Comparison of ENCODE assay signal across 31 mouse cellular contexts in genomic region chr10:108060554-108060953, GRCm38 (mm10).
DNase-seq lines count a peak whose midpoint lies in the region; ATAC-seq and TF ChIP-seq lines count a peak whose summit lies in the region.
"Had no signal": no experiment of that assay in that cellular context is flagged by ENCODE, and none has a peak within 500 bp of the region (broad histone marks: within the 10 kb centered on the region; RNA-seq: fewer than 3 reads in every experiment).

No protein-coding gene starts in this region.

- TF ChIP-seq EP300 in heart, adult 2 months (IDR thresholded peaks at IDR 0.05; ENCODE audit: insufficient read depth, low read depth, low read length) = no peak

- WGBS in heart, adult 2 months = 43% methylated on average over 3 of the region's 3 CpGs
- 75% methylated on average over 3 of the region's 3 CpGs for WGBS in heart, embryonic 10.5 days
- WGBS in kidney, postnatal 0 days = 70% methylated on average over 3 of the region's 3 CpGs
- WGBS in stomach, embryonic 15.5 days = 56% methylated on average over 3 of the region's 3 CpGs

- ATAC-seq in kidney, postnatal 0 days (replicated peaks; ENCODE audit: low FRiP score, low read depth) = no peak
- 0 out of 2 replicates have a peak, but pooled peaks have one; percentile 17 for ATAC-seq in granulocyte monocyte progenitor cell, adult 5-6 weeks (replicated peaks; ENCODE audit: poor library complexity, severe bottlenecking)
- 0 out of 2 replicates have a peak, but pooled peaks have one; percentile 35 for ATAC-seq in stomach, embryonic 15.5 days (ENCODE audit: insufficient read depth, low FRiP score, low read depth)
- ATAC-seq: activated CD4-positive, CD25-positive, alpha-beta regulatory T cell, adult 4 months; hindbrain, postnatal 0 days; intestine, embryonic 15.5 days had no signal

- no peaks in the 10 kb centered on the region for H3K36me3 ChIP-seq in heart, adult 2 months (ENCODE audit: control insufficient read depth, insufficient read depth, low read length)
- no peaks in the 10 kb centered on the region for H3K36me3 ChIP-seq in heart, embryonic 10.5 days
- no peaks in the 10 kb centered on the region for H3K36me3 ChIP-seq in kidney, postnatal 0 days (ENCODE audit: insufficient read depth, low read length)
- no peaks in the 10 kb centered on the region for H3K36me3 ChIP-seq in stomach, embryonic 15.5 days
- H3K36me3 ChIP-seq: heart, embryonic 15.5 days; hindbrain, embryonic 12.5 days; intestine, embryonic 15.5 days; limb, embryonic 13.5 days; midbrain, embryonic 12.5 days; neural tube, embryonic 13.5 days had no signal

- no peak overlapping the region for H3K4me3 ChIP-seq in heart, adult 2 months
- H3K4me3 ChIP-seq in heart, embryonic 10.5 days = no peak overlapping the region
- no peak overlapping the region for H3K4me3 ChIP-seq in kidney, postnatal 0 days (replicated peaks; ENCODE audit: low read depth, low read length)
- no peak overlapping the region for H3K4me3 ChIP-seq in stomach, embryonic 15.5 days (replicated peaks)
- H3K4me3 ChIP-seq: gastrocnemius, adult 2 months; heart, embryonic 15.5 days; hindbrain, embryonic 12.5 days; intestine, embryonic 15.5 days; limb, embryonic 13.5 days; megakaryocyte, embryonic 14.5 days; midbrain, embryonic 12.5 days; myocyte; neural tube, embryonic 13.5 days had no signal

- no peak for DNase-seq in heart, adult 2 months
- DNase-seq in heart, embryonic 10.5 days (ENCODE audit: low spot score) = no peak
- no peak for DNase-seq in kidney, postnatal 0 days (ENCODE audit: low spot score)
- no peak for DNase-seq in kidney, adult 8-10 months
- DNase-seq in c-Kit-positive CD71-positive TER-119-positive erythroid progenitor cells, embryonic 14.5 days (ENCODE audit: low spot score) = no peak
- DNase-seq: adrenal gland, adult 2 months; cerebellum, adult 8-10 months; cerebellum, postnatal 25 days; gastrocnemius, adult 2 months; gastrocnemius, postnatal 36 days; heart, postnatal 36 days; kidney, postnatal 14 days; lung, postnatal 36 days; retina, postnatal 1 day; right cerebral cortex, postnatal 14 days; thymus, adult 18-20 months; thymus, postnatal 25 days had no signal

- H3K27ac ChIP-seq in heart, adult 2 months = no peak overlapping the region
- no peak overlapping the region for H3K27ac ChIP-seq in heart, embryonic 10.5 days
- no peak overlapping the region for H3K27ac ChIP-seq in kidney, postnatal 0 days
- H3K27ac ChIP-seq in stomach, embryonic 15.5 days = no peak overlapping the region
- H3K27ac ChIP-seq: gastrocnemius, adult 2 months; heart, embryonic 15.5 days; hindbrain, embryonic 12.5 days; hindbrain, postnatal 0 days; intestine, embryonic 15.5 days; limb, embryonic 13.5 days; midbrain, embryonic 12.5 days; neural tube, embryonic 13.5 days had no signal

- TF ChIP-seq POLR2A in heart, adult 2 months (IDR thresholded peaks at IDR 0.05; ENCODE audit: insufficient read depth, low read depth, low read length) = no peak

- peak; percentile 18; the same call in 1 of the 2 replicates for TF ChIP-seq CTCF in heart, adult 2 months (IDR thresholded peaks at IDR 0.05)
- TF ChIP-seq CTCF in kidney, postnatal 0 days (IDR thresholded peaks at IDR 0.05; ENCODE audit: low read depth) = 0 out of 2 replicates have a peak, but pooled peaks have one; percentile 18

- intact Hi-C loops in heart, adult 2 months (cut with DNase I) = no loop called here

- no peaks in the 10 kb centered on the region for H3K4me1 ChIP-seq in heart, adult 2 months (ENCODE audit: control insufficient read depth, insufficient read depth, low read length)
- H3K4me1 ChIP-seq in heart, embryonic 10.5 days = no peaks in the 10 kb centered on the region
- H3K4me1 ChIP-seq in kidney, postnatal 0 days (replicated peaks; ENCODE audit: insufficient read depth, low read length) = no peaks in the 10 kb centered on the region
- H3K4me1 ChIP-seq in stomach, embryonic 15.5 days = no peaks in the 10 kb centered on the region
- H3K4me1 ChIP-seq: heart, embryonic 15.5 days; hindbrain, embryonic 12.5 days; intestine, embryonic 15.5 days; midbrain, embryonic 12.5 days; neural tube, embryonic 13.5 days had no signal

- H3K79me2 ChIP-seq in heart, adult 2 months (replicated peaks; ENCODE audit: control insufficient read depth, insufficient read depth, low read length) = no peaks in the 10 kb centered on the region

- H3K9ac ChIP-seq in heart, adult 2 months (ENCODE audit: low read depth, low read length) = no peak overlapping the region
- H3K9ac ChIP-seq in kidney, postnatal 0 days (ENCODE audit: low read depth, low read length) = no peak overlapping the region
- H3K9ac ChIP-seq in stomach, embryonic 15.5 days = no peak overlapping the region
- H3K9ac ChIP-seq: heart, embryonic 15.5 days; hindbrain, embryonic 12.5 days; intestine, embryonic 15.5 days; limb, embryonic 13.5 days; midbrain, embryonic 12.5 days; neural tube, embryonic 13.5 days had no signal

- H3K4me2 ChIP-seq in kidney, postnatal 0 days (ENCODE audit: low read length) = no peak overlapping the region
- no peak overlapping the region for H3K4me2 ChIP-seq in stomach, embryonic 15.5 days
- H3K4me2 ChIP-seq: heart, embryonic 15.5 days; hindbrain, embryonic 12.5 days; intestine, embryonic 15.5 days; limb, embryonic 13.5 days; liver, embryonic 11.5 days; midbrain, embryonic 12.5 days; neural tube, embryonic 13.5 days had no signal

- no peaks in the 10 kb centered on the region for H3K9me3 ChIP-seq in heart, embryonic 10.5 days
- H3K9me3 ChIP-seq in kidney, postnatal 0 days (replicated peaks; ENCODE audit: low read length) = no peaks in the 10 kb centered on the region
- no peaks in the 10 kb centered on the region for H3K9me3 ChIP-seq in stomach, embryonic 15.5 days
- H3K9me3 ChIP-seq: heart, embryonic 15.5 days; hindbrain, embryonic 12.5 days; intestine, embryonic 15.5 days; limb, embryonic 13.5 days; megakaryocyte, embryonic 14.5 days; midbrain, embryonic 12.5 days; neural tube, embryonic 13.5 days had no signal

- H3K27me3 ChIP-seq in heart, adult 2 months (ENCODE audit: control insufficient read depth, insufficient read depth, low read length) = no peaks in the 10 kb centered on the region
- H3K27me3 ChIP-seq in heart, embryonic 10.5 days (ENCODE audit: insufficient read depth, poor library complexity, severe bottlenecking) = no peaks in the 10 kb centered on the region
- H3K27me3 ChIP-seq in kidney, postnatal 0 days (ENCODE audit: insufficient read depth, low read length) = no peaks in the 10 kb centered on the region
- H3K27me3 ChIP-seq in stomach, embryonic 15.5 days (replicated peaks) = no peaks in the 10 kb centered on the region
- H3K27me3 ChIP-seq: CH12.LX; heart, embryonic 15.5 days; hindbrain, embryonic 12.5 days; intestine, embryonic 15.5 days; limb, embryonic 13.5 days; megakaryocyte, embryonic 14.5 days; midbrain, embryonic 12.5 days; neural tube, embryonic 13.5 days had no signal
